Mouse (Mus musculus) lung, postnatal 0 days (tissue): Measurements from ENCODE around the gene Olfr1347. TPM values are rescaled to one million over a fixed set of nuclear protein-coding genes. Genes with fewer than 3 reads are reported as not detected.
"Not testable (repeated sequence)": the region's sequence is repeated elsewhere in the genome, so short reads cannot be mapped to it uniquely, and the experiment has no call there.

Experiments
- ATAC-seq: fragments of 200-750 bp; cut with Nextera tagmentation; 2 replicates; pipeline ENCODE4 v1.8.0; 2017; ENCODE audit warnings: moderate library complexity
- DNase-seq: peaks from one replicate; pipeline ENCODE4 v3.0.0-alpha.2; 2016; ENCODE audit warnings: low spot score
- H3K27ac ChIP-seq: fragments of 300-500 bp; sonication (generic); 2 replicates; pipeline ENCODE4 v1.5.1; 2014; ENCODE audit warnings: antibody characterized with exemption, mild to moderate bottlenecking, low read length, mixed read lengths
- H3K27me3 ChIP-seq: fragments of 300-500 bp; sonication (generic); replicated peaks from 2 replicates; pipeline ENCODE4 v1.6.1; 2014; ENCODE audit warnings: low read length, mixed read lengths; ENCODE audit not compliant: insufficient read depth
- H3K36me3 ChIP-seq: fragments of 300-500 bp; sonication (generic); 2 replicates; pipeline ENCODE4 v1.6.1; 2014; ENCODE audit warnings: low read length, mixed read lengths; ENCODE audit not compliant: insufficient read depth
- H3K4me1 ChIP-seq: fragments of 300-500 bp; sonication (generic); 2 replicates; pipeline ENCODE4 v1.6.1; 2014; ENCODE audit warnings: antibody characterized with exemption, low read depth, low read length, mixed read lengths; ENCODE audit not compliant: insufficient read depth
- H3K4me2 ChIP-seq: fragments of 300-500 bp; sonication (generic); replicated peaks from 2 replicates; pipeline ENCODE4 v1.6.1; 2014; ENCODE audit warnings: low read depth, mild to moderate bottlenecking, low read length, moderate library complexity, mixed read lengths
- H3K4me3 ChIP-seq: fragments of 300-500 bp; sonication (generic); 2 replicates; pipeline ENCODE4 v1.5.1; 2014; ENCODE audit warnings: low read depth, low read length
- H3K9ac ChIP-seq: fragments of 300-500 bp; sonication (generic); replicated peaks from 2 replicates; pipeline ENCODE4 v1.6.1; 2014; ENCODE audit warnings: low read depth, mild to moderate bottlenecking
- H3K9me3 ChIP-seq: fragments of 300-500 bp; sonication (generic); 2 replicates; pipeline ENCODE4 v1.6.1; 2016; ENCODE audit warnings: low read length, mixed read lengths
- CTCF ChIP-seq: IDR thresholded peaks from 2 replicates; pipeline ENCODE4 v1.5.1; 2016; ENCODE audit warnings: antibody characterized with exemption, mild to moderate bottlenecking
- EP300 ChIP-seq: IDR thresholded peaks from 2 replicates; pipeline ENCODE4 v1.6.1; 2016; ENCODE audit warnings: antibody characterized with exemption, mild to moderate bottlenecking, control low read depth
- WGBS: fragments of 180-500 bp; shearing (Covaris S2); extraction: QIAGEN DNeasy Blood & Tissue Kit; methylation state at CpG from one replicate; pipeline ENCODE4 v1.1.7; 2014; 5-methylcytosine and 5-hydroxymethylcytosine counted together
- polyA plus RNA-seq: library from polyadenylated mRNA; unstranded; fragments of >200 nt; fragmentation: Nextera tagmentation; extraction: Ambion mirVana; gene quantifications from 2 replicates; pipeline ENCODE4 v1.2.1, GENCODE M21; 2015

The Olfr1347 gene
- polyA plus RNA-seq: not detected in 2 replicates

- H3K9ac ChIP-seq: no peak within 1 kb of the TSS
- no peak within 1 kb of the TSS for H3K4me3 ChIP-seq
- no peak for DNase-seq
- no peak for ATAC-seq
- no peaks in the 10 kb centered on the region for H3K4me1 ChIP-seq
- TF ChIP-seq CTCF: no peak
- TF ChIP-seq EP300: no peak
- 0 out of 2 replicates have a peak, but pooled peaks cover 3% of the 10 kb centered on the region for H3K9me3 ChIP-seq
- H3K27ac ChIP-seq: no peak within 1 kb of the TSS
- no peaks in the 10 kb centered on the region for H3K27me3 ChIP-seq
- no peak within 1 kb of the TSS for H3K4me2 ChIP-seq
- H3K36me3 ChIP-seq: no peaks in the 10 kb centered on the region
- WGBS: 23% methylated on average over 1 of the region's 1 CpGs
Measured at GRCm38 (mm10) chr7:6499655-6500054, at the start of gene Olfr1347. Gene Olfr1347 (minus strand): TSS chr7:6499755.

- no peak overlapping the region for H3K9ac ChIP-seq
- H3K4me1 ChIP-seq: no peaks in the 10 kb centered on the region
- WGBS: 61% methylated on average over 5 of the region's 5 CpGs
- DNase-seq (no peak), ATAC-seq (no peak)
- no peak overlapping the region for H3K4me2 ChIP-seq
- no peaks in the 10 kb centered on the region for H3K27me3 ChIP-seq
- H3K4me3 ChIP-seq: no peak overlapping the region
- H3K9me3 ChIP-seq: 0 out of 2 replicates have a peak, but pooled peaks cover 3% of the 10 kb centered on the region
- TF ChIP-seq EP300 (no peak), CTCF (peak; percentile 32; the same call in 1 of the 2 replicates)
- no peak overlapping the region for H3K27ac ChIP-seq
- no peaks in the 10 kb centered on the region for H3K36me3 ChIP-seq
Measured at GRCm38 (mm10) chr7:6526141-6526540, 26.6 kb upstream of the Olfr1347 start.

GRCm38 (mm10) chr7:6525001-6525400, 25.4 kb upstream of the Olfr1347 start:
- H3K36me3 ChIP-seq: no peaks in the 10 kb centered on the region
- H3K27me3 ChIP-seq: no peaks in the 10 kb centered on the region
- H3K4me3 ChIP-seq: no peak overlapping the region
- WGBS: 52% methylated on average over 3 of the region's 3 CpGs
- H3K4me1 ChIP-seq: no peaks in the 10 kb centered on the region
- H3K4me2 ChIP-seq: no peak overlapping the region
- 0 out of 2 replicates have a peak, but pooled peaks cover 3% of the 10 kb centered on the region for H3K9me3 ChIP-seq
- H3K9ac ChIP-seq: no peak overlapping the region
- ATAC-seq (no peak), DNase-seq (no peak)
- no peak overlapping the region for H3K27ac ChIP-seq
- no peak for TF ChIP-seq EP300
- 0 out of 2 replicates have a peak, but pooled peaks have one; percentile 7 for TF ChIP-seq CTCF

- H3K9me3 ChIP-seq: 0 out of 2 replicates have a peak, but pooled peaks cover 3% of the 10 kb centered on the region
- 73% methylated on average over 5 of the region's 5 CpGs for WGBS
- H3K4me1 ChIP-seq: no peaks in the 10 kb centered on the region
- H3K4me3 ChIP-seq: no peak within 1 kb of the TSS
- H3K36me3 ChIP-seq: no peaks in the 10 kb centered on the region
- TF ChIP-seq CTCF (no peak), EP300 (no peak)
- no peaks in the 10 kb centered on the region for H3K27me3 ChIP-seq
- no peak within 1 kb of the TSS for H3K9ac ChIP-seq
- ATAC-seq (no peak), DNase-seq (no peak)
- H3K4me2 ChIP-seq: no peak within 1 kb of the TSS
- H3K27ac ChIP-seq: no peak within 1 kb of the TSS
Measured at GRCm38 (mm10) chr7:6522850-6523249, 23.3 kb upstream of the Olfr1347 start, which contains the start of gene Olfr1349. Gene Olfr1349 (minus strand): TSS chr7:6522950.

GRCm38 (mm10) chr7:6521666-6522065, 22.1 kb upstream of the Olfr1347 start:
- ATAC-seq: no peak
- WGBS: 9% methylated on average over 1 of the region's 1 CpGs
- H3K4me3 ChIP-seq: no peak overlapping the region
- no peaks in the 10 kb centered on the region for H3K36me3 ChIP-seq
- no peak for DNase-seq
- no peaks in the 10 kb centered on the region for H3K27me3 ChIP-seq
- no peak overlapping the region for H3K4me2 ChIP-seq
- H3K9me3 ChIP-seq: 0 out of 2 replicates have a peak, but pooled peaks cover 3% of the 10 kb centered on the region
- TF ChIP-seq CTCF (no peak), EP300 (no peak)
- H3K27ac ChIP-seq: no peak overlapping the region
- no peaks in the 10 kb centered on the region for H3K4me1 ChIP-seq
- H3K9ac ChIP-seq: no peak overlapping the region

GRCm38 (mm10) chr7:6508648-6509047, 9.1 kb upstream of the Olfr1347 start, which contains the start of gene Olfr1348:
Gene Olfr1348 (minus strand): TSS chr7:6508748.
- DNase-seq: no peak
- 95% methylated on average over 1 of the region's 1 CpGs for WGBS
- no peak within 1 kb of the TSS for H3K9ac ChIP-seq
- no peak within 1 kb of the TSS for H3K27ac ChIP-seq
- no peaks in the 10 kb centered on the region for H3K27me3 ChIP-seq
- TF ChIP-seq CTCF: no peak
- no peak for TF ChIP-seq EP300
- H3K36me3 ChIP-seq: no peaks in the 10 kb centered on the region
- H3K9me3 ChIP-seq: no peaks in the 10 kb centered on the region
- ATAC-seq: no peak
- H3K4me2 ChIP-seq: no peak within 1 kb of the TSS
- H3K4me1 ChIP-seq: no peaks in the 10 kb centered on the region
- H3K4me3 ChIP-seq: no peak within 1 kb of the TSS

- Histone ChIP-seq H3K27me3 (no peaks in the 10 kb centered on the region), H3K27ac (no peak within 1 kb of the TSS), H3K9ac (no peak within 1 kb of the TSS), H3K4me2 (no peak within 1 kb of the TSS), H3K36me3 (no peaks in the 10 kb centered on the region), H3K9me3 (no peaks in the 10 kb centered on the region), H3K4me1 (no peaks in the 10 kb centered on the region), H3K4me3 (no peak within 1 kb of the TSS)
- ATAC-seq (no peak), DNase-seq (no peak)
- WGBS: 11% methylated on average over 2 of the region's 2 CpGs
- TF ChIP-seq CTCF (no peak), EP300 (no peak)
Measured at GRCm38 (mm10) chr7:6486841-6487240, 12.7 kb downstream of the Olfr1347 start, which contains the start of gene Olfr5. Gene Olfr5 (minus strand): TSS chr7:6486941.

GRCm38 (mm10) chr7:6477633-6478032, 21.9 kb downstream of the Olfr1347 start:
- not testable (repeated sequence) for ATAC-seq, H3K9me3 ChIP-seq, H3K4me2 ChIP-seq, H3K9ac ChIP-seq, DNase-seq, H3K27ac ChIP-seq, H3K36me3 ChIP-seq, H3K4me3 ChIP-seq, H3K4me1 ChIP-seq, H3K27me3 ChIP-seq
- 63% methylated on average over 2 of the region's 2 CpGs for WGBS
